Mouse (Mus musculus) embryonic stem cell, embryonic (primary cell): ENCODE measurements around the gene Vcl.

Source experiments
- CTCF ChIA-PET, 4 experiments: fragments of 300-600 bp in 2 of 4; fragments of 350-600 bp in 2 of 4; sonication (Branson Sonifier 250); formaldehyde crosslinking; loops; one replicate each; lab custom pipeline; 2022; ENCODE audit warnings: inconsistent platforms in 2 of 4; lab: Charles Lee
- POLR2A ChIA-PET, 4 experiments: fragments of 300-600 bp in 2 of 4; fragments of 350-600 bp in 2 of 4; sonication (Branson Sonifier 250); formaldehyde crosslinking; loops; one replicate each; lab custom pipeline; 2022; ENCODE audit warnings: antibody characterized with exemption in 4 of 4, inconsistent platforms in 1 of 4; lab: Charles Lee

The Vcl gene

GRCm38 (mm10) chr14:20927470-20928307, 1.5 kb upstream of the Vcl start:
- CTCF ChIA-PET: no interaction called here
- POLR2A ChIA-PET: interaction anchor here in 3 of 4 experiments (0.5 to 9.6 kb wide), 17 partner anchors 9 to 588 kb away, joined by 3 to 257 read pairs (median 9); partner anchors contain the start of genes Adk (in 1 of the 3), Ap3m1 (in 1 of the 3), Camk2g (in 1 of the 3) and Usp54 (in 1 of the 3)

DNA sequence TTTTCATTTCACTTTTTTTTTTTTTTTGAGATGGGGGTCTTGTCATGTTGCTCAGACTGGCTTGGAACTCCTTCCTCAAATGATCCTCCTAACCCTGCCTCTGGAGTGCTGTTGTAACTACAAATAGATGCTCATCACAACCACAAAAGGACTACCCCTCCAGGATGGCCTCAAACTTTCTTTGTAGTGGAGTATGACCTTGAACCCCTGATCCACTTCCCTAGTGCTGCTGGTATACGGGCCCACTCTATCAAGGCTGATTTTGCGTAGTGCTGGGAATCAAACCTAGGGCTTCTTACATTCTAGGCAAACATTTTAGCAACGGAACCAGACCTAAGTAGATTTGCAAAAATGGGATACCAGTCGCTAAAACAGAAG, 901 bp upstream of the Vcl start:
- ChIA-PET CTCF (interaction anchor here in 1 of 4 experiments (0.6 to 1.5 kb wide), 4 partner anchors 65 to 231 kb away, joined by 3 to 8 read pairs (median 4); partner anchors contain the start of genes Adk and Ap3m1), POLR2A (interaction anchor here (0.5 to 9.6 kb wide), 105 partner anchors 8 to 1177 kb away, joined by 3 to 257 read pairs (median 6); partner anchors contain the start of genes Adk (in 3 of the 4), Ap3m1 (in 3 of the 4), Usp54 (in 2 of the 4) and Camk2g (in 1 of the 4))

DNA sequence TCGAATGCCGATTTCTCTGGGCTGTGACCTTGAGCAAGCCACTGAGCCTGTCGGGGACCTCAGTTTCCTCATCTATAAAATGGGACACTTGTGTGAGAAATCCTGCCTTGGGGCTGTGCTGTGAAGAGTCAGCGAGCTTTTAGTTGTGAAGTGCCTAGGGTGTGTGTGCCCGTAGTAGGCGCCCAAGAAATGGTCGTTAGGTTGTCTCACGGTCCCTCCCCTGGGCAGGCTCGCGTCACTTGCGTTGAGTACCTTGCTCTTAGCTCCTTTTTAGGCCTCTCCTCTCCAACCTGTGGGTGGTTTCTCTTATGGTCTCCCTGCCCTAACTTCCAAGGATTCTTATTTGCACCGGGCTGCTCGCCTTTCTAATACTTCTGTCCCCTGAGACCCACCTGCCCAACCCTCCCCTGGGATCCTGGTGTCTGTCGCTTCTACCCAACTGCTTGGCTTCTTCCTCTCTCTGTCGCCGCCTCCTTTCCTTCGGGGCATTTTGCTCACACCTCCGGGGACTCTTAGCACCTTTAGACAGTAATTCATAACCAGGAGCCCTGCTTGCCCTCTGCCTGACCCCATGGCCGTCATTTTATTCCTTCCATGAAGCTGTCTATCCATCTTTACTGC, 726 bp downstream of the Vcl start:
- POLR2A ChIA-PET: interaction anchor here (0.5 to 9.6 kb wide), 87 partner anchors 9 to 901 kb away, joined by 3 to 257 read pairs (median 6); partner anchors contain the start of genes Adk (in 3 of the 4), Ap3m1 (in 3 of the 4), Camk2g (in 2 of the 4) and Sec24c (in 2 of the 4)

GRCm38 (mm10) chr14:20930481-20931391, 1.5 kb downstream of the Vcl start:
- POLR2A ChIA-PET: interaction anchor here (0.5 to 9.6 kb wide), 51 partner anchors 8 to 679 kb away, joined by 3 to 257 read pairs (median 11); partner anchors contain the start of genes Adk (in 3 of the 4), Ap3m1 (in 3 of the 4), Camk2g (in 1 of the 4) and Usp54 (in 1 of the 4)
- CTCF ChIA-PET: interaction anchor here in 1 of 4 experiments (0.6 kb wide), 1 partner anchor 127 kb away, joined by 4 read pairs; no protein-coding TSS in a partner anchor

More for the DNA sequence above, 726 bp downstream of the Vcl start:
- CTCF ChIA-PET: interaction anchor here in 1 of 4 experiments (1.5 kb wide), 1 partner anchor 122 kb away, joined by 8 read pairs; the partner anchor contains the start of genes Adk and Ap3m1

DNA sequence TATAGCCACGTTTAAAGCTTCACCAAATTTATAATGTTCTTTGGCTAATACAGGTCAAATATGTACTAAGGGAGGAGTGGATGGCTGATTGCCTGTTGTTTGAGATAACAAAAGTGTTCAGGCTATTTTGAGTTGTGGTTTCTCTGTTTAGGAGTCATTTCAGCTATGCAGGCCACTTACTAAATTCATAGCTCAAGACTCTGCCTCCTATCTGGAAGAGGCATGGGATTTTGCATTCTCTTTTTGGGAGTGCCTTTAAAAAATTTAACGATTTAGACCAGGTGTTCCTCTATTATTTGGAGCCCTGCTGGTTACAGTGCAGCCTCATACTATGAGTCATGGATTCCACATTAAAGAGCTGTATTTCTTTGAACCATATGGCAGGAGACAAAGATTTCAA, 9.2 kb downstream of the Vcl start:
- CTCF ChIA-PET: interaction anchor here in 1 of 4 experiments (0.6 kb wide), 1 partner anchor 804 kb away, joined by 3 read pairs; no protein-coding TSS in a partner anchor
- POLR2A ChIA-PET: interaction anchor here (0.9 to 14.2 kb wide), 14 partner anchors 9 to 114 kb away, joined by 3 to 257 read pairs (median 7); partner anchors contain the start of genes Vcl (in 4 of the 4), Adk (in 1 of the 4) and Ap3m1 (in 1 of the 4)

DNA sequence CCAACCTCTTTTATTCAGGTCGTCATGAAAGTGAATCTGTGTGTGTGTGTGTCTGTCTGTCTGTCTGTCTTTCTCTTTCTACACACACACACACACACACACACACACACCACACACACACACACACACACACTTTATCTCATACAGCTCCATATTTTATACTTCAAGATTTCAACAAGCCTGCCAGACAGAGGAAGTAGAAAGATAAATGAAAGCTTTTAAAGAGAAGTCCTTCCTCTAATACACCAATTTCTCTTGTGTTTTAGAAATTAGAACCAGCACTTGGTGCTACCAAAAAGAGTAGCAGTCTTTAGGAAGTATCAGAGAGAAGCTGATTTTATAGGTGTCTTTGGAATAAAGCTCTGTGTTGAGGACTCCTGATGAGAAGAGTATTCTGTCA, 9.7 kb downstream of the Vcl start:
- ChIA-PET POLR2A (interaction anchor here (0.6 to 14.2 kb wide), 12 partner anchors 9 to 114 kb away, joined by 3 to 257 read pairs (median 6); partner anchors contain the start of genes Vcl (in 4 of the 4), Adk (in 2 of the 4) and Ap3m1 (in 2 of the 4)), CTCF (interaction anchor here in 2 of 4 experiments (0.5 to 0.7 kb wide), 2 partner anchors 64 to 146 kb away, joined by 10 to 13 read pairs; no protein-coding TSS in a partner anchor)

- ChIA-PET CTCF (no interaction called here), POLR2A (interaction anchor here in 2 of 4 experiments (12.8 to 14.2 kb wide), 2 partner anchors 16 to 17 kb away, joined by 232 to 257 read pairs; partner anchors contain the start of gene Vcl (in 2 of the 2))
These were observed 16.1 kb downstream of the Vcl start for GRCm38 (mm10) chr14:20945296-20945695.

DNA sequence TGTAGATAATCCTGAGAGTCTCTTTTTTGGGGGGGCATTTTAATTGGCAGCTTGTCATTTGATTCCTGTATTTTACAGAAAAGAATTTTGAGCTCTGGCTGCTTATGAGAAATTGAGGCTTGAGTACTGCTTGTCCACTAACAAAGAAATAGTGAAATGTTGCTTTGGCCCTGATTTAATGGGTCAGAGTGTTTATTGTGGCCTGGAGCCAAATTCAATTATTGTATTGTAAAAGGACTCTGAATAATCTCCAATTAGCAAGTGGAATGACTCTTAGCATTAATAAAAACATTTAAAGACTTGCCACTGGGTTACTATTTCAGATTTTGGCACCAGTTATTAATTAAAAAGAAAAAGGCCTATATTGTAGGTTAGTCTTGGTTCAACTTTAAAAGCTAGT, 26.8 kb downstream of the Vcl start:
- POLR2A ChIA-PET: interaction anchor here in 3 of 4 experiments (1.0 to 7.8 kb wide), 7 partner anchors 9 to 27 kb away, joined by 3 to 72 read pairs (median 9); partner anchors contain the start of gene Vcl (in 3 of the 3)
- CTCF ChIA-PET: no interaction called here

GRCm38 (mm10) chr14:20958971-20959370, 29.8 kb downstream of the Vcl start:
- POLR2A ChIA-PET: interaction anchor here in 2 of 4 experiments (1.2 to 7.8 kb wide), 5 partner anchors 11 to 164 kb away, joined by 3 to 72 read pairs (median 4); partner anchors contain the start of gene Vcl (in 2 of the 2)
- CTCF ChIA-PET: no interaction called here

DNA sequence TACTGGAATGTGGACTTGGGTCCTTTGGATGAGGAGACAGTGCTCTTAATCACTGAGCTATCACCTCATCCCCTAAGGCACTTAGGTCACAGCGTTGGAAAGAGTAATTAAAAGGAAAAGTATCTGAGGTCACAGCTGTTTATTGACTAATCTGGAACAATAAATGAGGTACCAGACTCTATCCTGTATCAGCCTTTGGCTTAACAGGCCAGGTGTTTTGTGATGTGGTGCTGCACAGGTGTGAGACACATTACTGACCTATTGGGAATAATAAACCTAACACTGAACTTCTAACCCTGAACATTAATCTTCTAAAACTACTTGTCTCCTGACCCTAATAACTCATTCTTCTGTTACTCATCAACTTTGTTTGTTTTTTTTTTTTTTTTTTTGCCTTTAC, 33.3 kb downstream of the Vcl start:
- ChIA-PET POLR2A (interaction anchor here in 3 of 4 experiments (0.6 to 5.0 kb wide), 12 partner anchors 10 to 1795 kb away, joined by 3 to 49 read pairs (median 5); partner anchors contain the start of genes Vcl (in 2 of the 3), Adk (in 1 of the 3) and Ap3m1 (in 1 of the 3)), CTCF (interaction anchor here in 3 of 4 experiments (0.6 to 1.2 kb wide), 5 partner anchors 13 to 579 kb away, joined by 3 to 10 read pairs (median 4); no protein-coding TSS in a partner anchor)

- CTCF ChIA-PET: interaction anchor here in 3 of 4 experiments (0.6 to 1.2 kb wide), 5 partner anchors 12 to 579 kb away, joined by 3 to 10 read pairs (median 4); no protein-coding TSS in a partner anchor
- POLR2A ChIA-PET: interaction anchor here in 3 of 4 experiments (0.6 to 5.0 kb wide), 10 partner anchors 9 to 1795 kb away, joined by 3 to 49 read pairs (median 6); partner anchors contain the start of gene Vcl (in 2 of the 3)
These were observed 33.7 kb downstream of the Vcl start for GRCm38 (mm10) chr14:20962906-20963305.

- ChIA-PET POLR2A (interaction anchor here in 2 of 4 experiments (1.8 to 5.0 kb wide), 2 partner anchors 14 to 34 kb away, joined by 7 to 56 read pairs (median 49); partner anchors contain the start of gene Vcl (in 2 of the 2)), CTCF (no interaction called here)
These were observed 34.7 kb downstream of the Vcl start for GRCm38 (mm10) chr14:20963863-20964262.

GRCm38 (mm10) chr14:20964285-20964684, 35.1 kb downstream of the Vcl start:
- CTCF ChIA-PET: interaction anchor here in 2 of 4 experiments (0.7 kb wide), 2 partner anchors 784 to 1026 kb away, joined by 3 to 5 read pairs; no protein-coding TSS in a partner anchor
- POLR2A ChIA-PET: interaction anchor here in 2 of 4 experiments (1.8 to 5.0 kb wide), 2 partner anchors 13 to 34 kb away, joined by 7 to 56 read pairs (median 49); partner anchors contain the start of gene Vcl (in 2 of the 2)

DNA sequence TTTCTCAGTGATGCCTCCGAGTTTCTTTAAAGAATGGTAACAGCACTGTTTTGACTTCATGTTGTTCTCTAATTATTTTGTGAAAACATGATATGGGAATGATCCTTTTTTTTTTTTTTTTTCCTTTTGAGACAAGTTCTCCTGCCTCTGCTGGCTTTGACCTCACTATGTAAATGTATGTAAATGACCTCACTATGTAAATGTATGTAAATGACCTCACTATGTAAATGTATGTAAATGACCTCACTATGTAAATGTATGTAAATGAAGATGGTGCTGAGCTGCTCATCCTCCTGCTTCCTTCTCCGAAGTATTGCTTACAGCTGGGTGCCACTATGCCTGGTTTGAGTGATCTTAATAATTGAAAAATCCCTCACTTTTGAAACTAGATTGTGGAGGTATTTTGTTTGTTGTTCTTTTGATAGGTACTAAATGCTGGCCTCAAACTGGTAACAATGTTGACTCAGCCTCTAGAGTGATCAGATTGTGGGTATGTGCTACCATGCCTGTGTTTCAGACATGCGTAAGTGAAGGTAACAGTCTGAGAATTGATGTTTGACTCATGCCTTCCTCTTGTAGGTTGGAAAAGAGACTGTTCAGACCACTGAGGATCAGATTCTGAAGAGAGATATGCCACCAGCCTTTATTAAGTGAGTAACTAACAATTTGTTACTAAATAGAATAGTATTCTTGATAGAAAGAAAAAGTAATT, 37.9 kb downstream of the Vcl start:
- ChIA-PET POLR2A (interaction anchor here in 3 of 4 experiments (0.7 to 4.0 kb wide), 8 partner anchors 9 to 92 kb away, joined by 3 to 56 read pairs (median 4); partner anchors contain the start of gene Vcl (in 3 of the 3)), CTCF (interaction anchor here in 2 of 4 experiments (1.1 to 2.2 kb wide), 2 partner anchors 26 kb away, joined by 5 read pairs; no protein-coding TSS in a partner anchor)

DNA sequence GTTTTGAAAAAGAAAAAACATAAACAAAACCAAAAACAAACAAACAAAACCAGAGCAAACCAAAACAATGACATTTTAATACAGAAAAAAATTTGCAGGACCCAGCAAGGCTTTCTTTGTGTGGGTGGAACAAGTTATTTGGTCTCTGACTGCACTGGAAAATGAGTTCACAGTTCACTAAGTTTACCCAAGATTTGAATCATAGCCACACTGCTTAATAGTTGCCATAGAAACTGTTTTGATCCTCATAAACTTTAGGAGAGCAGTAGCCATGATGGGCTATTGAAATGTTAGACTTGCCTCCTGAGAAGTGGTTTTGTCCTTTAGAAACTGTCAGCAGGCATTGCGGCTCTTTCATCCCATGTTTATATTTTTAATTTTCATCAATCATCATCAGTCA, 39.9 kb downstream of the Vcl start:
- CTCF ChIA-PET: no interaction called here
- POLR2A ChIA-PET: no interaction called here
